Mouse (Mus musculus) CH12F3 (cell line): ENCODE results near the gene Surf6.

Source experiments
- in situ Hi-C: fragments of 300-500 bp; cut with MboI; formaldehyde crosslinking; loops from 2 replicates; pipeline ENCODE4 v1.14.3; 2020; ENCODE audit warnings: low sequenced_read_pairs

The Surf6 gene

DNA sequence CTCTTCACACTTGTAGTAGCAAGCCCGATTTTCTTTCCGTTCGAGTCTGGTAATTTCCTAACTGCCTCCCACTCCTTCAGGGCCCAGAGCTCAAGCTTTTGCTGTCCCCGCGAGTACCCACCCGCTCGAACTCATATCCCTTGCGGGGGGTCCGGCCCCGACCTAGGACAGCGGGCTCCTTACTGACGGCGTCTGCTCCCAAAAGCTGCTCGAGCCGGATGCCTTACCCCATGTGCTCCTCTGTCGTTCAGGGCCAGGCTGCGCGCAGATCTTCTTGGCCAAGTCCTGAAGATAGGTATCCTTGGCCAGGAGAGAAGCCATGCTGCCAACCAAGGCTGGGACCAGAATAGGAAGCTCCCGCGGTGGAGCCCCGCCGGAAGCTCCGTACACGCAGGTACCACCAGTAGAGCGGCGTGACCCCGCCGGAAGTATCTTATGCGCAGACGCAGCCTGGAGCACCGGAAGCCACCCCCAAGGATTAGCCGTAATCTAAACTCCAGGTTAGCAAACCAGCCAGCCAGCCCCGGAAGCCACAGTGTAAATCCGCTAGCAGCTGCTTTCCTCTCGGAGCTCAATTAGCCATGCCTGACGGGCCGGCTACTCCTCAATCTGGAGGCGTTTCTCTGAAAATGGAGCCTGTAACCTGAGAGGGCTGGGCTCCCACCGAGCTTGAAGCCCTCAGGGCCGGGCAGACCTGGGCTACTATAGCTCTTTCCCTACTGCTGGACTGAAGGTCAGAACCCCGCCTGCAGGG, at the start of gene Surf6:
Surf6 (minus strand) TSS at position 413 of the 754 bp plus-strand sequence.
- in situ Hi-C loops: no loop called here

DNA sequence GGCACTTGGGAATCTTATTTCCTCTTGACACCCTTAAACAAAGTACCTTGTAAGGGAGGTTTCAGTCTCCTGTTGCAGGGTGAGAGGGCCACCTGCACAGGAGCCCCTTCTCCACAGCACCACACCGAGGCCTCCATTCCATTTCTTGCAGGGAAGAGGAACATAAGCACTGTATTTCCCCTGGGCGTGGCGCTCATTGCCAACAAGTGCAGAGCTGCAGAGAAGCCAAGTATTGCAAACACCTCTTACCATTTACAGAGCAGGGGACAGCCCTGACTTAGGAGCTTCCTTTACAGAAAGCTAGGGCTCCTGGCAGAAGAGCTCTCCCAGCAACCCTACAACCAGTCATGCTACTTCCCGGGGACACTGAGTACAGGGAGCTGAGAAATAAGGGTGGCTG, 49.5 kb upstream of the Surf6 start:
- in situ Hi-C loops: no loop called here

DNA sequence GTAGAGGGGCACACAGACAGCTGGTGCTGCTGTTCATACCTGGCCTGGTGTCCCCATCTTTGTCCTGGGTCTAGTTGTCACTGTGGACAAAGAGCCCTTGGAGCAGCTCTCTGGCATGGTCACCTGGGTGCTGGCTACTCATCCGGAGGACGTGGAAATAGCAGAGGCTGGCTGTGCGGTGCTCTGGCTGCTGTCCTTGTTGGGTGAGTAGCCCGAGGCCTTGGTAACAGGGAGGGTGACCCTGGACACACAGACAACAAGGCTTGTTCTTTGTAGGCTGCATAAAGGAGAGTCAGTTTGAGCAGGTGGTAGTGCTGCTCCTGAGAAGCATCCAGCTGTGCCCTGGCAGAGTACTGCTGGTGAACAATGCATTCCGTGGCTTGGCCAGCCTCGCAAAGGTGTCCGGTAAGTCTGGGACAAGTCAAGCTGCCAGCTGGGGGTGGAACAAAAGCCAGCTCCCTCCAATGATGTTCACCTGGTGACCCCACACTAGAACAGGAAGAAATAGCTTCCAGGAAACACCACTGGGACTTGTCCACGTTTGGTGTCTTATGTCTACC, 48.7 kb upstream of the Surf6 start:
- in situ Hi-C loops: no loop called here

DNA sequence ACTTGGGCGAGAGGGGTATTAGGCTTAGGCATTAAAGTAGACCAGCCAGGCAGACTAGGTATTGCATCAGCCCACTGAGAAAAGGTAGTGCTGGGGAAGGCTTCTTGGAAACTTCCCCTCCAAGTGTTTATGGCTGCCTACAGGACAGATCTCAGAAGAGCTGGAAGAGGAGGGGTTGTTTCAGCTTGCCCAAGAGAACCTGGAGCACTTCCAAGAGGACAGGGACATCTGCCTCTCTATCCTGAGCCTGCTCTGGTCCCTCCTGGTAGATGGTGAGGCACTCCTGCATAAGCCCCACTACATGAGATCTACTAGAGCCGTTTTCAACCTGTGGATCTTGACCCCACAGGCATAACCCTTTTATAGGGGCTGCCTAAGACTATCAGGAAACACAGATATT, 47.7 kb upstream of the Surf6 start:
- in situ Hi-C loops: no loop called here

DNA sequence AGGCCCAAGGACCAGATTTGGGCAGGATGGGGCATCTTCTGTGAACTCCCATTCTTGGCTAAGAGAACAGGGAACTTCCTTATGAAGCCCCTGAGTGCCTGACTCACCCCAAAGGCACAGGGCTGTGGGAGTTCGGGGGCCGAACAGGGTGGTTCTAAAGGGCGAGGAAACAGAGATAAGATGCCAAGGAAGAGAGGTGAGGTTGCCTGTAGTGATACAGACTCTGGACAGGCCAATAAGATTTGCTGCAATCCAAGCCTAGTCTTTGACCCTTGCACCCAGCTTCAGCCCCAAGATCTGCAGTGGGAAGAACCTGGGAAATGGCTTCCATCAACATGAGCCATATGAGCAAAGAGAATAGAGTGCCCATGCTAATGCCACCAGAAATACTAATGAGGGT, 40.6 kb upstream of the Surf6 start:
- in situ Hi-C loops: no loop called here

DNA sequence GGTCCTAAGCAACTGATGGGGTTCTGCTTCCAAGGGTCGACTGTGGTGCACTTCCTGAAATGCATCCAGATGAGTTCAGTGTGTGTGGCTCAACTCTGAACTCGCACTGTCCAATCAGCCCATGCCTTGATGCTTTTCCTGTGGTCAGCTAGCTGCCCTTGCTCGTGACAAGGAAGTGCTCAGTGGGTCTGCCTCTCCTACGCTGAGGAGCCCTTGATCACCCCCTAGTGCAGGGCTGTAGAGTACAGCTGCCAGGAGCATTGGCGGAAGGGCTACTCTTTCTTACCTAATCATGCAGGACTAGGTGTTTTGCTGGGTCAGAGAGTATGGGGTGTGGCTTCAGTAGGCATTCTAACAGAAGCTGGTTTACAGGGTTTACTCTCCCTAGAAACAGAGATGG, 38.9 kb upstream of the Surf6 start:
- in situ Hi-C loops: no loop called here

DNA sequence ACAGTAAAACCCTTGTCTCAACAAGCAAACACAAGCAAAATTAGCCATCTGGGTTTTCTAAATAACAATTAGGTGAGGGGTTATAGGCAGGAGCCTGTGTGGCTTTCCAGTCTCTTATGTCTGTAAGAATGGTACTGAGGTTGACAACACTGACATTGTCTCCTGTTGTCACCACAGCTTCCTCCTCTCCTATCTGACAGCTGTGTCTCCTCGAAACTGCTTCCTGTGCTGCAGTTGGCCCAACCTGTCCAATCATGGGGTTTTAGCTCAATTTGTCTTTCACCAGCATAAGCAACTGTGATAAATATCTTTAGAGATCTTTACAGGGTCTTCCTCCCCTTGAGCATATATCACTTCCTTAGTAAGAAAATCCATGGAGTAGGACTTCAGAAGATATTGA, 33.7 kb upstream of the Surf6 start:
- in situ Hi-C loops: no loop called here

DNA sequence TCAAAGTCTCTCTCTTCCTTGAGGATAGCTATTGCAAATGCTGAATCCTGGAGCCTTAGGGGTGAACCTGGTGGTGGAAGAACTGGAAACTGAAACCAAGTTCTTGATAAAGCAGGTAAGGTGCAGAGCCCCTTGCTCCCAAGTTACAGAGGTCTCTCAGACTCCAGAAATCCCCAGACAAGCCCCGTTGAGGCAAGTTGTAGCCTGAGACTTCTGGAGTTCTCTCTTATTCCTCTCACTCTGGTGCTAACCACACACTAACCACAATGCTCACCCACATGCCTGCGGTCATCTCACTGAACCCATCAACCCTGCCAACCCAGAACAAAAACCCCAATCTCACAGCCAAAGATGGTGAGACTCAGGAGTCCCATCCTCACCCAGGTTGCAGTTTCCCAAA, 32.6 kb upstream of the Surf6 start:
- in situ Hi-C loops: no loop called here

DNA sequence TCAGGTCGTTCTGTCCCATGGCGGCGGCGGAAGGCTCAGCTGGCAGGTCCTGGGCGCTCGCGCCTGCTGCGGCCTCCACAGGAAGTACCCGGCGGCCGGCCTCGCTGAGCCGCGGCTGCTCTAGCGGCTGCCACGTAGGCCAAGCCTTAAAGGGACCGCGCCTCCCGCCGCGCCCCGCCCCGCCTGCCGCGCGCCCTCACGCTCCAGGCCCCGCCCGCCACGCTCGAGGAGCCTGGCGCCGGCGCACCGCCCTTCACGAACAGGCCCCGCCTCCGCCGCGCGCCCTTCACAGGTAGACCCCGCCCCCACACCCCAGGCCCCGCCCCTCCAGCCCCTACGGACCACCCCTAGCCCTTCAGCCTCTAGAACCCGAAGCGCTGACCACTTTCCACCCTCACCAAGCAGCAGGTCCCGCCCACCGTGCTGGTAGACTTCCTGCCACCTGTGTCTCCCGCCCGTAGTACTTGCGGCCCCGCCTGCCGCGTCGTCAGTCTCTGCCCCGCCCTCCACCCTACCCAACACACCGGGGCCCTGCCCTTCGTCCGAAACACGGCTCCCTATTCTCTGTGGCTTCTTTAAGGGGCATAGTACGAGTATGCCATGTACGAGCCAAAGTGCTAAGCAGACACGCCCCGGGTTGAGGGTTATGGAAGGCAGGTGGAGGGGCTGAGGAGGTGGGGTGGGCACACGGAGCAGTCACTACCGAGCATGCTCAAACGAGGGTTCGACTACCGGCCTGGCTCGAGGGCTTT, 30.8 kb upstream of the Surf6 start, which contains the start of the genes Surf4 and Stkld1:
Surf4 (minus strand) TSS at position 625 of the 752 bp plus-strand sequence.
Stkld1 (plus strand) TSS at position 744 of the 752 bp plus-strand sequence.
- in situ Hi-C loops: no loop called here

DNA sequence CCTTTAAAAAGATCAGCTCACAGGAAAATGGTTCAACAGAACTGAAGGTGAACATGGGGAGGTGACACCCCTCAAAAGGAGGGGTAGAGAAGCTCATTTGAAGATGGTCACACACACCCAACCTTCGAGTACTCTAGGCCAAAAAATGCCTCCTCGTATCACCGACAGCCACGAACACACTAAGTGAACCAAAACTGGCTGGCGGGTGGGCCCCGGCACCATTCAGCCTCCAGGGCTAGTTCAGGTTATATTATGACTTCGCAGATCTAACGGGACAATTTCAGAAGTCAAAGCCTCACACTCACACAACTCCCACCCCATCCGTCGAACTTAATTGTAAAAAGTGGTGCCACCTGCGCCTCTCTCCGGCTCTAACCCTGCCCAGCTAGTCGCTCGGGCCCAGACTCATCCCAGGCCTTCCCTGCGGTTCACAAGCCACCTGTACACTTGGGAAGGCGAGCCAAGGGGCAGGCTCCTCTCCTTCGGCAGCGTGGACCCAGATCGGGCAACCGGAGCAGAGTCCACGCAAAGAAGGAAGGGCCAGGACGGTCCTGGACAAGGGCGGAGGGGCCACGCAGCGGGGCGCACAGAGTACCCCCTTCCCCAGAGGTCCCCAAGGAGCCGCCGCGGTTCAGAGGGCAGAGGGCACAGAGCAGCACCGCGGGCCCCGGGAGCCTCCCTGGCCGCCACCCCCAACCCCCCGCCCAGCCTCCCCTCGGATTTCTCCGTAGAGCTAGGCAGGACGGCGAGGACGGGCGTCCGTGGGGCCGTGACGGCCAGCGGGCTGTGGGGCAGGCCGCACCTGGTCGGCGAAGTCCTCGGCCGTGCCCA, 30.0 kb upstream of the Surf6 start:
- in situ Hi-C loops: no loop called here

DNA sequence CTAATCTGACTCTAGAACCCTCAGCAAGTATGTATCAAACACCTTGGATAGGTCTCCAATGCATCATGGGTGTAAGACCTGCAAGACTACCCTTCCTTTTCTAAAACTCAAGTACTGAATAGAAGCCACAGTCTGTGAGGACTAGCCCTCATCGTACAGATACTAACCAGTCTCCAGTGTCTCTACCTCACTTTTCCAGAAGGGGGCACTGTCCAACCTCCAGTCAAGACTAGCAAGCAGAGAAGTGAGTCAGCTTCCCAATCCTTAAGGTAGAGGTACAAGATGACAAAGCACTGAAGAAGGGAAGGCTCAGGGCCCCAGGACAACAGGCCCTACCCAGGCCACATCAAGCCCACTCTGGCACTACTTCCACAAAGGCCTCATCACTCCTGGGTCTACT, 27.7 kb upstream of the Surf6 start:
- in situ Hi-C loops: no loop called here

DNA sequence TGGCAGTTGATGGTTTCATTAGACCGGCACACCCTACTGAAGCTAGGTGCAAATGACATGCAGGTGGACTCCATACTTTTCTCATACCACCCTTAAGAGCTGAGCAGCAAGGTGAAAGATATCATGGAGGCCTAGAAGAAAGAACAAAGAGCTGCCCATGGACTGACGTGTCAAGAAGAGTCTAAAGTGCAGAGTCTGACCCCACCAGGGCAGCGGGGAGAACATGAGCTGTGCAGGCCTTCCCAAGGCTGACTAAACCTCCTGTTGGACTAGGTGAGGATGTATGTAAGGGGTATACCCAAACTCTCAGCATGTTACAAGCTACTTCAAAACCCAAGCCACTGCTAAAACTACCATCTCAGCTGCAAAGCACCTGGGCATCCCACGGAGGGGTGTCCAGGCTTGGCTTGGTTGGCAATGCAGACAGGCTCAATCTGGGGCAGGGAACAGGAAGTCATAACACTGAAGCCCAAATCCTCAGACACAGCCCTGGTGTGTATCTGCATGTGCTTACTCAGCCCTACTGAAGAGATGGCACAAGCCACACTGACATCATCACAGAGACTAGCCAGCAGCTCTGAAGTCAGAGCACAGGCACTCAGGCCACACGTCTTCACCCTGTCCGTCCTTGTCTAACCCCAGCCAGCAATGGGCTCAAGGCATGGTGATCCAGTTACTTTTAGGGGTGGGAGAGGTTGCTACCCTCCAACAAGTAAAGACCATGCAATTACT, 25.2 kb upstream of the Surf6 start:
- in situ Hi-C loops: no loop called here

DNA sequence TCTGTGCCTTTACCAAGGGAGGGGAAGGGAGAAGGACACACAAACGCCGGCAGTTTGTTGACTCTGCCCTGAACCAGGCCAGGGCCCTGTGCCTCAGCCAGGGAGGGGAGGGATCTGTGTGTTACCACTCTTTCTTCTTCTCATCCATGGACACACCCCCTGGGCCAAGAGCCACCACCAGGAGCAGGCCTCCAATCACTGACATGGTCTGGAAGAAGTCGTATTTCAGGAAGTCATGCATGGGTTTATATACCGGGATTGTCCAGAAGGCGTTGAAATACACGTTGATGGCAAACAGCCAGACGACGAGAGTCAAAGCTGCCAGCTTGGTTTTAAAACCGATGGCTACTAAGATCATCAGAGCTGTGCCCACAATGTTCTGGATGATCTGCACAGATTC, 19.1 kb upstream of the Surf6 start:
- in situ Hi-C loops: no loop called here

DNA sequence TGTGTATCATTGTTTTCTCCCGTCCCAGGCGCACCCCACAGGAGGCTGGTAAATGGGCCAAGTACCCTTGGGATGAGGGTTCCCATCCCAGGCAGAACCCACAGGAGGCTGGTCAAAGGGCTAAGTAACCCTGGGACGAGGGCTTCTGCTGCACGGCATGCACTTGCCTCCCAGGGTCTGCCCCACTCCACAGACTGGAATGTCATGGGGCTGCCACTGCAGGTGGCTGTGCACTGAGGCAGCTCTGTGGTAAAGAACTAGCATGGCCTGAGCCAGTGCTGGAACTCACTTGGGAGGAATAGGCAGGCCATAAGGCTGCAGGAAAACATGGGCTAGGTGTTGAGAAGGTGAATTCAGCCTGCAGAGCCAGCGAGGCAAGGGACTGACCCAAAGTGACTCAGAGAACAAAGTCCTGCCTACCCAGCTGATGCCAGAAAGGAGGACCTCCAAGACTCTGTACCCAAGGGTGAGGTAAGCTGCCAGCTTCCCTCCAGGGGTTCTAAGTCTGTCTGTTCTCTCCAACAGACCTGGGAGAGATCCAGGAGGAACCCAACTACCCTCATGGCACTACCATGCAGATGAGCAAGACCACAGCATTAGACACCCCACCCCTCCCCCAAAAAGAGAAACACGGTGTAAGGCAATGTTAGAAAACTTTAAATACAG, 17.6 kb upstream of the Surf6 start:
- in situ Hi-C loops: no loop called here

DNA sequence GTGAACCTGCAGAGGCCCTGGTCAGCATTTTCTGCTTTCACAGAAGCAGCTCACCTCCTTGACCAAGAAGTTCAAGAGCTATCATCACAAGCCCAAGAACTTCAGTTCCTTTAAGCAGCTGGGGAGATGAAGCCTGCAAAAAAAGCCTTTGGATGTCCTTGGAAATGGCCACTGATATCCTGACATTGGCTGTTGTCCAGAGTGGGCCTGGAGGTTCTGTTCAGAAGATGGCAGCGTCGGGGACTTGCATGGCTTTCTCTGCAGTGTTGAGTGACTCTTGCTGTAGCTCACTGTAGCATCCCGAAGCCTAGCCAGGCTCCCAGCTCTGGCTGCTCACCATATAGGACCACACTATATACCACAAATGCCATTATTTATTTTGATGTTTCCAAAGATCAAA, 17.0 kb upstream of the Surf6 start:
- in situ Hi-C loops: no loop called here

DNA sequence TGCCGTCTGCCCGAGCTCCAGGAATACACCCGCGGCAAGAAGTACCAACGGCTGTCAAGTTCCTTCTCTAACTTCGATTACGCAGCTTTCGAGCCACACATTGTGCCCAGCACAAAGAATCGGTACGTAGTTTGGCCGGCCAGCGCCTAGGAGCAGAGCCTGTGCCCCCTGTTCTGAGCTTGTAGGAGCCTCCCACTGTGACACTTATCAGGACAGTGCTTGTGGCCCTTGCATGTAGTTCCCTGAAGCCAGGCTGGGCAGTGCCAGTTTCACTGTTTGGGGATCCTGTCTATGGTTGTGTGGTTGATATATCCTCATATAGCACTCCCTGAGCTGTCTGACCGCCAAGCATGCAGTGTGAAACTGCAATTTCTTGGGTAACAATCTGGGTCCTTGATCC, 14.1 kb upstream of the Surf6 start:
- in situ Hi-C loops: no loop called here

DNA sequence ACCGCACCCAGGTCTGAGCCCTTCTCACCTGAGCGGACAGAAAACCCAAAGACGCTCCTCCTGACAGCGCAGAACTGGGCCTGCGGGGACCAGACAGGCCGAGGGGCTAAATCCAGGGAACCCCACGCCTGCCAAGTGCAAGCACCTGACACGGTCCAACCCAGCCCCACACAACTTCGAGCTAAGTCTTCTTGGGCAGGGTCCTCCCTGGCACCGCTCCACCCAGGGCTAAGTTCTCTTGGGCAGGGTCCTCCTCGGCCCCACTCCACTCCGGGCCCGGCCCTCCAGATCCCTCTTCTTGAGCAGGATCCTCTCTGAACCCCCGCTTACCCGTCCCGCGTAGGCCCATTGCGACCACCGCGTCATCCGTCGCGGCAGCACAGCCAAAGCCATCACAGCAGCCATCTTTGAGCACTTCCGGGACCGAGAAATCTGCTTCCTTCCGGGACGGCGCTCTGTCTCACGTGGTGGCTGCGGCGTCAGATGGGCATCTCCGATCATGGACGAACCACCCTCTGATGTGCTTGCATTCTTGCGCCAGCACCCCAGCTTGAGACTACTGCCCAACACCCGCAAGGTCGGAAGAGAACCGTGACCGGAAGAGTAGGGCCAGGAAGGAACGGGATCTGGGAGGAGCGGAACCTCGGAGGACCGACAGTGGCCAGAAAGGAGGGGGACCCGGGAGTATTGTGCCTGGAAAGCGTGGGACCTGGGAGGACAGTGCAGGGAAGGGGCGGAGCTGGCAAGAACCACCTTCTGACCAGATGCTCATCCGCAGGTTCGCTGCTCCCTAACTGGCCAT, 13.4 kb upstream of the Surf6 start, which contains the start of the genes Surf2 and Surf1:
Surf2 (plus strand) TSS at position 441 of the 802 bp plus-strand sequence.
Surf1 (minus strand) TSS at position 604 of the 802 bp plus-strand sequence.
- in situ Hi-C loops: no loop called here

DNA sequence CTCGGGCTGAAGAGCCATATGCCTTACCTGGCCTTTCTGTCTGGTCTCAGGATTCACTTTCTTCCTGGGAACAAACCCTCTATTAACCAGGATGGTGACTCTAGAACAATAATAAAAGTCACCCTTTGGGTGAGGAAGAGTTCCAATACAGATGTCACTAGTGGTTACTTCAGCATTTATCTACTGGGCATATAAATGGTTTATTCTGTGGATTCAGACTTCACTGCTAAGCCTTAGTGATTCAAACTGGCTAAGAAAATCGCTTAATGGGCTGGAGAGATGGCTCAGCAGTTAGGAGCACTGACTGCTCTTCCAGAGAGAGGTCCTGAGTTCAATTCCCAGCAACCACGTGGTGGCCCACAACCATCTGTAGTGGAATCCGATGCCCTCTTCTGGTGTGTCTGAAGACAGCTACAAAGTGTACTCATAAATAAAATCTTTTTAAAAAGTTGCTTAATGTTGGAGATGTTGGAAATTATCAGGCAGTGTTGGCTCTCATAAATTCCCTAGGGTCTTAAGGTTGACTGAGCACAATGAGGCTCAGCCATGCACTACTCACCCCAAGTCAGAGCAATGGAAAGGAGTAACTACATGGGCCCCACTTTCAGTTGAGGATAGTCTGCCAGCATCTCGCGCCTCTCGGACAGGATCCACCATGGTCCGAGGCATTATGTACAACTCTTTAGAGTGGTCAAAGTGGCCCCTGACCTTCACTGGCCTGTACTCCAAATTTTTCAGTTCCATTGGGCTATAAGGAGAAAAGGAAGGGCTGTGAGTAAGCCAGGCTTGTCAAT, 11.7 kb upstream of the Surf6 start:
- in situ Hi-C loops: no loop called here
